Mouse (Mus musculus) megakaryocyte, embryonic 14.5 days (primary cell): ENCODE measurements around the gene Crisp1.

Experiments
- FLI1 ChIP-seq: IDR thresholded peaks from 2 replicates; pipeline ENCODE4 v1.6.1; 2012; ENCODE audit warnings: low read length, inconsistent platforms, mixed read lengths
- GATA1 ChIP-seq: IDR thresholded peaks from 3 replicates; pipeline ENCODE4 v1.6.1; 2012; ENCODE audit warnings: mixed read lengths, low read length, inconsistent platforms, borderline replicate concordance

DNA sequence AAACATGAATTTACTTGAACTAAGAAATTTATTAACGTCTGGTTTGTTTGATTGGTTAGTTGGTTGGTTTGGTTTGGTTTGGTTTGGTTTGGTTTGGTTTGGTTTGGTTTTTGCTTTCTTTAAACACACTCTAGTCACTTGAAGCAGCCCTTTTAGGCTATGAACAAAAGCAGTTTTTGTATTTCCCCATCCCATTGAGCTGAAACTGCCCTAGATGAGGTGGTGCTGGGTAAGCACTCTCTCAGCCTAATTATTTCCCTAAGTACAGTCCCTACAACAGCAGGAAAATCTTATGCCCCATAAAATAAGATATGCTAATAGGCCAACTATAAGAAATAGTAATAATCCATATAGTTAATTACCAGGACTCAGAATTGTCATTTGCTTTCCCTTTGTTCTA lies 43.5 kb downstream of the Crisp1 start:
- TF ChIP-seq GATA1 (no peak), FLI1 (no peak)
